Mouse (Mus musculus): ENCODE measurements around the gene Ppp1r12c.

DNA sequence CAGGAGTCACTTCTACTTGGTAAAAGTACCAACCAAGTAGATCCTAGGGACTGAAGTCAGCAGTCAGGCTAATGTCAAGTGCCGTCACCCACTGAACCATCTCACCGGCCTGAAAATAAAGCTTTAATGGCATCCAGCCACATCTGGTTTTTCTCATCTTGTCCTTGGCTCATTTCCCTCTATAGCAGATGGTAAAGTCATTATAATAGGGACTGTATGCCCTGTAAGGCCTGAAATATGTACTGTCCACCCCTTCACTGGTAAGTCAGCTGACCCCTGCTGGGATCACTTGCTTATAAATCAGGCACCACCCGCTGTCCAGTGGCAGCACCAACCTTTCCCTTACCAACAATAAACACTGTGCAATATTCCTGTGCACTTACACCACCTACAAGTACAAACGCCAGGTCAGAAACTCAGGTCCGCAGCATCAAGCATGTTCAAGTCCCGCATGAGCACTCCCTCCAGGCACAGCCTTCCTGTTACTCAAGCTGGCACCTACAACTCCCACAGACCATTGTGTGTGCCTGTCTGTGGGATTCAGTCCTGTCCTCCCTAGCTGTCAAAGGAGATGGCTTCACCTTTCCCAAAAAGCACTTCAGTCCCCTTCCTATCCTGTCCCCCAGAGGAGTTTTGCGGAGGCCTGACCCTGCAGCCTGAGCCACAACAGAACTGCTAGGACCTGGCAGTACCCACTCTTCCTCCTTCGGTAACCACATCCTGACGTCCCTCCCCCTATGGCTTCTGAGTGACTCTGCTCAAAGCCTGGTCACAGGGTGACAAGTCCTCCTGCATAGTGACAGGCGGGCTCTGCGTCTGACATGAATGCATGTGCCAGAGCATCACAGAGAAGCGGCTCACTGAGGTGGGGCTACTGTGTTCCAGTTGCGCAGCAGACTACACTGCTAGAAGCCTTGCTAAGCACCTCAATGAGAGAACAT, 8.9 kb downstream of the Ppp1r12c start:
- no peak for TF ChIP-seq GABPA (IDR thresholded peaks at IDR 0.05; ENCODE audit: insufficient replicate concordance, low read depth, low read length)
- TF ChIP-seq RAD21 (IDR thresholded peaks at IDR 0.05; ENCODE audit: low read depth, low read length), result no peak
- TF ChIP-seq ZKSCAN1 (IDR thresholded peaks at IDR 0.05; ENCODE audit: borderline replicate concordance, low read depth, low read length), result no peak
- no peak for TF ChIP-seq POLR2A (IDR thresholded peaks at IDR 0.05; ENCODE audit: low read depth, low read length)
- TF ChIP-seq CTCF (conservative IDR thresholded peaks at IDR 0.05 in 1 of 2, IDR thresholded peaks at IDR 0.05 in 1 of 2; ENCODE audit: low read depth in 2 of 2, low read length in 2 of 2), result no peak
- TF ChIP-seq HCFC1 (IDR thresholded peaks at IDR 0.05; ENCODE audit: low read depth, low read length), result no peak
- TF ChIP-seq RCOR1 (conservative IDR thresholded peaks at IDR 0.05; ENCODE audit: low read depth, low read length), result no peak
- TF ChIP-seq USF2 (conservative IDR thresholded peaks at IDR 0.05; ENCODE audit: low read depth, low read length), result no peak
